ENCODE assay signal across 12 mouse cellular contexts in the genomic region with DNA sequence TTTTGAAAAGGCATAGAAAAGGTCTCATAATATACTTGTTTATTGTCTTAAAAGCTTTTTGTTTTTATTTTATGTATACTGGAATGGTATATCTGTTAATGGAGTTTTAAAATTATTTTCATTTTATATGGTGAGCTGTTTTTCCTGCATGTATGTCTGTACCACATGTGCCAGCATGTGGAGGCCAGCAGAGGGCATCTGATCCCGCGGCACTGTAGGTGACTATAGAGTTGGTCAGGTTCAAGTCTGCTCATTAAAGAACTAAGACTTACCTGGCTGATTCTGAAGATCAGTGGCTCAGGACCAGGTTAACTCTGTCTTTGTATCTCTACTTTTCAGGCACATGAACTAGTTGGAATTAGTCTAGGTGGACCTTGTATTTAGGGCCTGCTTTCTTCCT. TPM values are rescaled to one million over a fixed set of nuclear protein-coding genes. Genes with fewer than 3 reads are reported as not detected.
A peak's percentile ranks its signal among the peaks of the same experiment; 100 is the strongest.
DNase-seq lines count a peak whose midpoint lies in the region; ATAC-seq and TF ChIP-seq lines count a peak whose summit lies in the region.
"Had no signal": no experiment of that assay in that cellular context is flagged by ENCODE, and none has a peak within 500 bp of the region (broad histone marks: within the 10 kb centered on the region; RNA-seq: fewer than 3 reads in every experiment).

No protein-coding gene starts in this region.

- peak; percentile 52 for TF ChIP-seq CTCF in lung, adult 2 months (IDR thresholded peaks at IDR 0.05; ENCODE audit: insufficient read depth, low read length)
- TF ChIP-seq CTCF in stomach, postnatal 0 days (IDR thresholded peaks at IDR 0.05; ENCODE audit: low read depth): peak; percentile 70

- H3K36me3 ChIP-seq in stomach, postnatal 0 days (ENCODE audit: control insufficient read depth, insufficient read depth, low read length): no peaks in the 10 kb centered on the region
- H3K36me3 ChIP-seq: embryonic facial prominence, embryonic 13.5 days had no signal

- H3K27me3 ChIP-seq in stomach, postnatal 0 days (ENCODE audit: control insufficient read depth, insufficient read depth, low read length): no peaks in the 10 kb centered on the region
- H3K27me3 ChIP-seq: embryonic facial prominence, embryonic 13.5 days had no signal

- TF ChIP-seq EP300 in stomach, postnatal 0 days (optimal IDR thresholded peaks at IDR 0.05): no peak

- no peak for TF ChIP-seq POLR2A in lung, adult 2 months (IDR thresholded peaks at IDR 0.05; ENCODE audit: borderline replicate concordance, extremely low read depth, low read depth, low read length)

- no peak overlapping the region for H3K27ac ChIP-seq in stomach, postnatal 0 days (replicated peaks)
- H3K27ac ChIP-seq: embryonic facial prominence, embryonic 13.5 days had no signal

- H3K9me3 ChIP-seq in stomach, postnatal 0 days (ENCODE audit: control insufficient read depth, low read length): no peaks in the 10 kb centered on the region
- H3K9me3 ChIP-seq: embryonic facial prominence, embryonic 13.5 days had no signal

- 39% methylated on average over 2 of the region's 2 CpGs for WGBS in lung, adult 2 months
- 42% methylated on average over 2 of the region's 2 CpGs for WGBS in stomach, postnatal 0 days

- DNase-seq in embryo, embryonic 11 days: peak; percentile 20
- no peak for DNase-seq in embryo, embryonic 10 days (ENCODE audit: low spot score)
- no peak for DNase-seq in lung, adult 2 months
- no peak for DNase-seq in lung, postnatal 4 days
- peak; percentile 62 for DNase-seq in ZHBTc4 (ENCODE audit: low read depth, low spot score)
- peak; percentile 31 for DNase-seq in stomach, postnatal 0 days (ENCODE audit: low spot score)
- DNase-seq in layer of hippocampus, postnatal 25 days (ENCODE audit: extremely low spot score in 1 of 2, low spot score in 1 of 2): no peak
- no peak for DNase-seq in heart, adult 11 months
- DNase-seq: layer of hippocampus, adult 9-11 months had no signal

- H3K4me2 ChIP-seq in stomach, postnatal 0 days (replicated peaks; ENCODE audit: low read depth): no peak overlapping the region
- H3K4me2 ChIP-seq: embryonic facial prominence, embryonic 13.5 days had no signal

- ATAC-seq in stomach, postnatal 0 days (ENCODE audit: low FRiP score, low TSS enrichment): no peak

- no peak overlapping the region for H3K9ac ChIP-seq in stomach, postnatal 0 days (ENCODE audit: low read length)
- H3K9ac ChIP-seq: embryonic facial prominence, embryonic 13.5 days had no signal

- H3K4me3 ChIP-seq in lung, adult 2 months (replicated peaks; ENCODE audit: extremely low read depth, low read depth, low read length): no peak overlapping the region
- no peak overlapping the region for H3K4me3 ChIP-seq in stomach, postnatal 0 days (ENCODE audit: low read depth, low read length)
- H3K4me3 ChIP-seq: embryonic facial prominence, embryonic 13.5 days; myocyte had no signal

- H3K4me1 ChIP-seq in lung, adult 2 months (ENCODE audit: control insufficient read depth, insufficient read depth, low read length): no peaks in the 10 kb centered on the region
- no peaks in the 10 kb centered on the region for H3K4me1 ChIP-seq in stomach, postnatal 0 days (replicated peaks; ENCODE audit: control insufficient read depth, insufficient read depth)
- H3K4me1 ChIP-seq: embryonic facial prominence, embryonic 13.5 days had no signal

RNA-seq across cellular contexts. Expression of gene Hebp2, which starts 26.7 kb away (rescaled TPM):
- 0.49 and 5.5 TPM in 2 replicates for polyA plus RNA-seq in lung, adult 2 months (2012; rRNA removed)
- polyA plus RNA-seq in stomach, postnatal 0 days (2015; fragmentation: Nextera tagmentation; extraction: Ambion mirVana): 112 and 129 TPM in 2 replicates
- total RNA-seq in layer of hippocampus, postnatal 25 days (2021): 1 to 10 TPM; 1.9 to 3.3 TPM
- total RNA-seq: hematopoietic stem cell, adult 5-6 weeks had no signal

Comparison
In these comparisons a context has a peak if more than half of its experiments do, and no peak if none do; other contexts are left out.
1. DNase-seq: peak in embryo, embryonic 11 days (single experiment), ZHBTc4 (single experiment) and stomach, postnatal 0 days (single experiment); none in embryo, embryonic 10 days (single experiment), lung, adult 2 months (single experiment), lung, postnatal 4 days (0 of 2), layer of hippocampus, postnatal 25 days (0 of 2) and heart, adult 11 months (single experiment).
2. RNA of gene Hebp2, which starts 26.7 kb away (polyA plus RNA-seq): 112 to 129 TPM in stomach, postnatal 0 days; 0.49 to 5.5 TPM in lung, adult 2 months; every median in the first group is over 10 times any median in the second.